Mouse (Mus musculus) heart, embryonic 16.5 days (tissue): ENCODE measurements around the gene Nlgn3. TPM values are rescaled to one million over a fixed set of nuclear protein-coding genes. Genes with fewer than 3 reads are reported as not detected.

ENCODE experiments used
- ATAC-seq: fragments of 200-750 bp; cut with Nextera tagmentation; replicated peaks from 2 replicates; pipeline ENCODE4 v1.8.0; 2017; ENCODE audit warnings: moderate number of reproducible peaks; ENCODE audit not compliant: insufficient read depth, low FRiP score; ENCODE audit errors: extremely low read depth
- H3K27ac ChIP-seq: fragments of 300-500 bp; sonication (generic); 2 replicates; pipeline ENCODE4 v1.5.1; 2014; ENCODE audit warnings: mild to moderate bottlenecking, low read length, control low read depth, moderate library complexity
- H3K27me3 ChIP-seq: fragments of 300-500 bp; sonication (generic); 2 replicates; pipeline ENCODE4 v1.6.1; 2014; ENCODE audit warnings: low read length, mixed read lengths; ENCODE audit not compliant: control insufficient read depth, insufficient read depth
- H3K36me3 ChIP-seq: fragments of 300-500 bp; sonication (generic); 2 replicates; pipeline ENCODE4 v1.6.1; 2014; ENCODE audit not compliant: control insufficient read depth, insufficient read depth
- H3K4me1 ChIP-seq: fragments of 300-500 bp; sonication (generic); 2 replicates; pipeline ENCODE4 v1.6.1; 2014; ENCODE audit warnings: low read length, mixed read lengths; ENCODE audit not compliant: control insufficient read depth, insufficient read depth
- H3K4me2 ChIP-seq: fragments of 300-500 bp; sonication (generic); 2 replicates; pipeline ENCODE4 v1.6.1; 2014; ENCODE audit warnings: low read depth, mild to moderate bottlenecking, control low read depth, low read length
- H3K4me3 ChIP-seq: fragments of 300-500 bp; sonication (generic); 2 replicates; pipeline ENCODE4 v1.5.1; 2014; ENCODE audit warnings: mild to moderate bottlenecking, control low read depth, low read length
- H3K9ac ChIP-seq: fragments of 300-500 bp; sonication (generic); 2 replicates; pipeline ENCODE4 v1.6.1; 2014; ENCODE audit warnings: low read length, control low read depth
- H3K9me3 ChIP-seq: fragments of 300-500 bp; sonication (generic); replicated peaks from 2 replicates; pipeline ENCODE4 v1.6.1; 2016; ENCODE audit warnings: low read length; ENCODE audit not compliant: control insufficient read depth
- WGBS: fragments of 180-500 bp; shearing (Covaris S2); extraction: QIAGEN DNeasy Blood & Tissue Kit; methylation state at CpG from one replicate; pipeline ENCODE4 v1.1.7; 2014; 5-methylcytosine and 5-hydroxymethylcytosine counted together
- polyA plus RNA-seq: library from polyadenylated mRNA; unstranded; fragments of >200 nt; fragmentation: Nextera tagmentation; extraction: Ambion mirVana; gene quantifications from 2 replicates; pipeline ENCODE4 v1.2.1, GENCODE M21; 2015

The Nlgn3 gene
- polyA plus RNA-seq, 1 experiment from 2014 or later = 1.9 TPM

GRCm38 (mm10) chrX:101289037-101289436, 9.9 kb upstream of the Nlgn3 start:
- H3K9ac ChIP-seq = no peak overlapping the region
- no peaks in the 10 kb centered on the region for H3K9me3 ChIP-seq
- no peak overlapping the region for H3K27ac ChIP-seq
- no peaks in the 10 kb centered on the region for H3K4me1 ChIP-seq
- no peak overlapping the region for H3K4me3 ChIP-seq
- no peak overlapping the region for H3K4me2 ChIP-seq
- 91% methylated on average over 7 of the region's 7 CpGs for WGBS
- no peaks in the 10 kb centered on the region for H3K27me3 ChIP-seq
- peaks cover 31% of the 10 kb centered on the region for H3K36me3 ChIP-seq
- no peak for ATAC-seq

- Histone ChIP-seq H3K9ac (no peak overlapping the region), H3K4me3 (no peak overlapping the region), H3K36me3 (peaks cover 29% of the 10 kb centered on the region), H3K9me3 (no peaks in the 10 kb centered on the region), H3K4me2 (no peak overlapping the region), H3K27ac (no peak overlapping the region), H3K27me3 (no peaks in the 10 kb centered on the region), H3K4me1 (no peaks in the 10 kb centered on the region)
- WGBS = 80% methylated on average over 10 of the region's 10 CpGs
- ATAC-seq = no peak
Measured at GRCm38 (mm10) chrX:101290111-101290510, 8.9 kb upstream of the Nlgn3 start.

GRCm38 (mm10) chrX:101299473-101300426, 782 bp downstream of the Nlgn3 start:
- no peak overlapping the region for H3K27ac ChIP-seq
- H3K4me3 ChIP-seq = peak overlapping the region; percentile 41
- H3K4me1 ChIP-seq = 0 out of 2 replicates have a peak, but pooled peaks cover 2% of the 10 kb centered on the region
- H3K9ac ChIP-seq = peak overlapping the region; percentile 50
- H3K27me3 ChIP-seq = no peaks in the 10 kb centered on the region
- no peaks in the 10 kb centered on the region for H3K9me3 ChIP-seq
- WGBS = 23% methylated on average over 13 of the region's 13 CpGs
- peaks cover 5% of the 10 kb centered on the region; the same call in 1 of the 2 replicates for H3K36me3 ChIP-seq
- ATAC-seq = 0 out of 2 replicates have a peak, but pooled peaks have one; percentile 26
- peak overlapping the region; percentile 57 for H3K4me2 ChIP-seq

GRCm38 (mm10) chrX:101300427-101301030, 1.6 kb downstream of the Nlgn3 start:
- ATAC-seq = no peak
- Histone ChIP-seq H3K27ac (peak overlapping the region; percentile 18), H3K36me3 (peaks cover 5% of the 10 kb centered on the region; the same call in 1 of the 2 replicates)

GRCm38 (mm10) chrX:101301654-101302053, 2.7 kb downstream of the Nlgn3 start:
- no peak overlapping the region for H3K4me3 ChIP-seq
- no peak for ATAC-seq
- H3K4me1 ChIP-seq = 0 out of 2 replicates have a peak, but pooled peaks cover 2% of the 10 kb centered on the region
- H3K27ac ChIP-seq = no peak overlapping the region
- no peaks in the 10 kb centered on the region for H3K27me3 ChIP-seq
- WGBS = 76% methylated on average over 9 of the region's 9 CpGs
- no peak overlapping the region for H3K4me2 ChIP-seq
- H3K36me3 ChIP-seq = peaks cover 3% of the 10 kb centered on the region; the same call in 1 of the 2 replicates
- no peaks in the 10 kb centered on the region for H3K9me3 ChIP-seq
- no peak overlapping the region for H3K9ac ChIP-seq

More at GRCm38 (mm10) chrX:101300427-101301030, 1.6 kb downstream of the Nlgn3 start:
- H3K9ac ChIP-seq = peak overlapping the region; percentile 46
- H3K4me1 ChIP-seq = 0 out of 2 replicates have a peak, but pooled peaks cover 2% of the 10 kb centered on the region
- peak overlapping the region; percentile 57 for H3K4me2 ChIP-seq
- H3K27me3 ChIP-seq = no peaks in the 10 kb centered on the region
- H3K4me3 ChIP-seq = peak overlapping the region; percentile 41
- WGBS = 29% methylated on average over 13 of the region's 13 CpGs
- H3K9me3 ChIP-seq = no peaks in the 10 kb centered on the region

- Histone ChIP-seq H3K36me3 (no peaks in the 10 kb centered on the region), H3K4me2 (no peak overlapping the region), H3K9ac (no peak overlapping the region), H3K4me3 (no peak overlapping the region), H3K27ac (no peak overlapping the region), H3K4me1 (0 out of 2 replicates have a peak, but pooled peaks cover 2% of the 10 kb centered on the region), H3K9me3 (no peaks in the 10 kb centered on the region), H3K27me3 (no peaks in the 10 kb centered on the region)
- WGBS = 64% methylated on average over 2 of the region's 2 CpGs
- no peak for ATAC-seq
Measured at GRCm38 (mm10) chrX:101304646-101305045, 5.7 kb downstream of the Nlgn3 start.

- Histone ChIP-seq H3K9me3 (no peaks in the 10 kb centered on the region), H3K4me2 (no peak overlapping the region), H3K4me1 (no peaks in the 10 kb centered on the region), H3K27ac (no peak overlapping the region), H3K36me3 (no peaks in the 10 kb centered on the region), H3K4me3 (no peak overlapping the region), H3K9ac (no peak overlapping the region), H3K27me3 (no peaks in the 10 kb centered on the region; the same call in 1 of the 2 replicates)
- WGBS = 84% methylated on average over 5 of the region's 5 CpGs
- ATAC-seq = no peak
Measured at GRCm38 (mm10) chrX:101309299-101309698, 10.3 kb downstream of the Nlgn3 start.

- Histone ChIP-seq H3K27me3 (no peaks in the 10 kb centered on the region; the same call in 1 of the 2 replicates), H3K27ac (no peak overlapping the region), H3K9me3 (no peaks in the 10 kb centered on the region), H3K4me3 (no peak overlapping the region), H3K4me1 (no peaks in the 10 kb centered on the region), H3K36me3 (no peaks in the 10 kb centered on the region), H3K4me2 (no peak overlapping the region), H3K9ac (no peak overlapping the region)
- WGBS = 39% methylated on average over 6 of the region's 6 CpGs
- ATAC-seq = no peak
Measured at GRCm38 (mm10) chrX:101313625-101314359, 14.8 kb downstream of the Nlgn3 start.
